Mouse (Mus musculus): ENCODE results near the gene Med29. TPM values are rescaled to one million over a fixed set of nuclear protein-coding genes. Genes with fewer than 3 reads are reported as not detected.

The Med29 gene
- polyA plus RNA-seq, 1 experiment, result 58.0 TPM

DNA sequence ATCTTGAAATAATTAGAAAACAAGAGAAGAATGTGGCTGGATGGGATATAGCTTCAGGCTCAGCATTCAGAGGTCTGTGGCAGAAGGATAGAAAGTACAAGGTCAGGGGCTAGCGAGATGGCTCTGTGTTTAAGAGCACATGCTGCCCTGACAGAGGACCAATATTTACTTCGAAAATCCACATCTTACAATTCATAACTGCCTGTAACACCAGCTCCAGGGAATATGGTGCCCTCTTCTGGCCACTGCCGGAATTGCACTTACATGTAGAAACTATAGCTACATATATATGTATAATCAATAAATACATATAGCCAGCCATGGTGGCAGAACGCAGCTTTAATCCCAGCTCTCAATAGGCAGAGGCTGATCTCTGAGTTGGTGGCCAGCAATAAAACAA lies 47.9 kb downstream of the Med29 start:
- TF ChIP-seq CTCF (IDR thresholded peaks at IDR 0.05; ENCODE audit: extremely low read depth, insufficient read length, insufficient replicate concordance, low read depth, low read length) (peak; percentile 38; the same call in 1 of the 2 replicates), POLR2A (IDR thresholded peaks at IDR 0.05; ENCODE audit: low read depth, low read length) (no peak)
- WGBS, result 0% methylated on average over 4 of the region's 4 CpGs
- no peaks in the 10 kb centered on the region for H3K36me3 ChIP-seq (ENCODE audit: control insufficient read depth, insufficient read depth, low read length)

DNA sequence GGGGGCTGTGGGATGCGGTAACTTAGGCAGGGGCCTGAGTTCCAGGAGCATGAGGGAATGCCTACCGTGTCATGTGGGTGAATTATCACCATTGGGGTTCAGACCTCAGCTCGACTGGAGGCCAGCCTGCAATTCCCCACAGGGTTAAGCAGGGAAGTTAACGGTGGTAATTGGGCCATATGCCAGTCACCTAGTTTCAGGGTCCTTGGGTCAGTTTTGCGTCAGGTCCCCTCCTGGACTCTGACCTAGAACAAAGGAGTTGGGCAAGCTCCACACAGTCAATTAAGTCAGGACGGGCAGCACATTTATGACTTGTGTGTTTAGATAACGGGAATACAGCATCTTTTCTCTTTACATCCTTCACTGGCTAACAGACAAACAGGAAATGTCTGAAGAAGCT lies 51.1 kb downstream of the Med29 start:
- 19% methylated on average over 7 of the region's 7 CpGs for WGBS
- no peaks in the 10 kb centered on the region for H3K27me3 ChIP-seq (ENCODE audit: control insufficient read depth, insufficient read depth, low read length)
- H3K4me3 ChIP-seq (ENCODE audit: low read depth, low read length), result no peak overlapping the region
- TF ChIP-seq CTCF (IDR thresholded peaks at IDR 0.05; ENCODE audit: extremely low read depth, insufficient read length, insufficient replicate concordance, low read depth, low read length), result no peak
- no peak for TF ChIP-seq POLR2A (IDR thresholded peaks at IDR 0.05; ENCODE audit: low read depth, low read length)
- H3K36me3 ChIP-seq (ENCODE audit: control insufficient read depth, insufficient read depth, low read length), result no peaks in the 10 kb centered on the region
- H3K27ac ChIP-seq (ENCODE audit: insufficient read depth, low read depth, low read length), result peak overlapping the region; percentile 20; the same call in 1 of the 2 replicates
- peaks cover 11% of the 10 kb centered on the region for H3K4me1 ChIP-seq (ENCODE audit: control insufficient read depth, insufficient read depth, insufficient read length, low read length)

More for the DNA sequence above, 47.9 kb downstream of the Med29 start:
- H3K4me1 ChIP-seq (ENCODE audit: control insufficient read depth, insufficient read depth, insufficient read length, low read length), result peaks cover 9% of the 10 kb centered on the region
- H3K4me3 ChIP-seq (ENCODE audit: low read depth, low read length), result no peak overlapping the region
- no peak overlapping the region for H3K27ac ChIP-seq (ENCODE audit: insufficient read depth, low read depth, low read length)
- no peaks in the 10 kb centered on the region for H3K27me3 ChIP-seq (ENCODE audit: control insufficient read depth, insufficient read depth, low read length)

DNA sequence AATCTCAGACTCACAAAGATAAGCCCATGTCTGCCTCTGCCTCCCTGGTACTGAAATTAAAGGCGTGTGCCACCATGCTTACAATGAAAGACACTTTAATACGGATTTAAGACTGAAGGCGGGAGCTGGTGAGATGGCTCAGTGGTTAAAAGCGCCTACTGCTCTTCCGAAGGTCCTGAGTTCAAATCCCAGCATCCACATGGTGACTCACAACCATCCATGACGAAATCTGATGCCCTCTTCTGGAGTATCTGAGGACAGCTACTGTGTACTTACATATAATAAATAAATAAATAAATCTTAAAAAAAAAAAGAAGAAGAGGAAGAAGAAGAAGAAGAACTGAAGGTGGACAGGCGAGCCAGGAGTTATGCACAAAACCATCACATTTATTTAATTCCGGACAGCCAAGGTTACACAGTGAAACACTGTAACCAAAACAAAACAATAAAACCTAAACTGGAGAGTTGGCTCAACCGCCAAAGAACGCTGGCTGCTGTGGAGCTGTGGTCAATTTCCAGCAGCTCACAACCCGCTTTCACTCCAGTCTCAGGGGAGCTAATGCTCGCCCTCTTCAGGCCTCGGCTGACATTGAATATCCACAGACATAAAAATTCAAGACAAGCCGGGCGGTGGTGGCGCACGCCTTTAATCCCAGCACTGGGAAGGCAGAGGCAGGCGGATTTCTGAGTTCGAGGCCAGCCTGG lies 53.1 kb downstream of the Med29 start:
- WGBS, result 49% methylated on average over 19 of the region's 19 CpGs
- H3K27me3 ChIP-seq (ENCODE audit: control insufficient read depth, insufficient read depth, low read length), result no peaks in the 10 kb centered on the region
- no peak overlapping the region for H3K4me3 ChIP-seq (ENCODE audit: low read depth, low read length)
- H3K36me3 ChIP-seq (ENCODE audit: control insufficient read depth, insufficient read depth, low read length), result no peaks in the 10 kb centered on the region
- peak overlapping the region; percentile 97 for H3K27ac ChIP-seq (ENCODE audit: insufficient read depth, low read depth, low read length)
- TF ChIP-seq POLR2A (IDR thresholded peaks at IDR 0.05; ENCODE audit: low read depth, low read length) (no peak), CTCF (IDR thresholded peaks at IDR 0.05; ENCODE audit: extremely low read depth, insufficient read length, insufficient replicate concordance, low read depth, low read length) (no peak)
- H3K4me1 ChIP-seq (ENCODE audit: control insufficient read depth, insufficient read depth, insufficient read length, low read length), result peaks cover 15% of the 10 kb centered on the region

DNA sequence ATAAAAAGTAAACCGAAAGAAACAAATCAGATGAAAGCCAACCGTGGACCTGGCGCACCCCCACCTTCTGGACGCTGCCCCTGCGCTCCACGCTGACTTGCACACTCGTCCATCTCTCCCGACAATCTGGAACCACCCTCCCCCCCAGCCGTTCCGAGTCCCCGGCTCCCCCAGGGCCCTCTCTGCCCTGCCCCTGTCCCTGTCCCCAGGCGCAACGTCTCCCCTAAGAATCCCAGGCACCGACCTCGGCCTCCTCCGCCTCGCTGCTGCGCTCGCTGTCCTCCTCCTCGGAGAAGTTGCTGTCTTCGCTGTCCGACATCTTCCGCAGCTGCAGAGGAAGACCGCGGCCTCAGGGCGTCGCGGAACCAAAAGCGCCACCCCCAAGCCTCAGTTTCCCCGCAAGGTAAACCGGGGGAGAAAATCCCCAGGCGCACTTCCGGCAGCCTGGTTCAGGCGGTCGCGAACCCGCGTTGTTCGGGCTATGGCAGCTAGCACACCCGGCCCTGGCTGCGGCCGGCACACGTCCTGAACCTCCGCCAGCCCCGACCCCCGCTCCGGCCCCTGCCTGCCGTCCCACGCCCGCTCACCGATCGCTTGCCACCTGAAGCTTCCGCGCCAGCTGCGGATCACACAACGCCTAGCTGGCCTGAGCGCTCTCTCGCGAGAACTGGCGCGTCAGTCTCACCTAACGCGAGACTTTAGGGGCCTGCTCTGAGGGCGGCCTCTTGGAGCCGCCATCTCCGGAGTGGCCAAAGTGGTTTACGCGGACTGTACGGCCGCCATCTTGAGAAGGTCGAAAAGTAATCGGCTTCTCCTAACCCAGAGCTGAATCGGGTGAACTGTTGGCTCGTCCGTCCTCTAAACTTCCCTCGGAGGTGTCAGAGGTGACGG lies 54.2 kb downstream of the Med29 start, which contains the start of gene Supt5:
Supt5 (minus strand) TSS at position 639 of the 891 bp plus-strand sequence.
- WGBS, result 1% methylated on average over 77 of the region's 77 CpGs
- no peaks in the 10 kb centered on the region for H3K27me3 ChIP-seq (ENCODE audit: control insufficient read depth, insufficient read depth, low read length)
- H3K27ac ChIP-seq (ENCODE audit: insufficient read depth, low read depth, low read length), result peak within 1 kb of the TSS; percentile 97
- TF ChIP-seq POLR2A (IDR thresholded peaks at IDR 0.05; ENCODE audit: low read depth, low read length) (peak; percentile 77), CTCF (IDR thresholded peaks at IDR 0.05; ENCODE audit: extremely low read depth, insufficient read length, insufficient replicate concordance, low read depth, low read length) (no peak)
- H3K36me3 ChIP-seq (ENCODE audit: control insufficient read depth, insufficient read depth, low read length), result peaks cover 3% of the 10 kb centered on the region; the same call in 1 of the 2 replicates
- peaks cover 15% of the 10 kb centered on the region for H3K4me1 ChIP-seq (ENCODE audit: control insufficient read depth, insufficient read depth, insufficient read length, low read length)
- H3K4me3 ChIP-seq (ENCODE audit: low read depth, low read length), result peak within 1 kb of the TSS; percentile 85

Other genes starting within 250 kb of the Med29 start
- gene Fbl, start 223.0 kb downstream of the Med29 start, polyA plus RNA-seq (2012; rRNA removed), result 15.7 and 26.6 TPM in 2 replicates
- 19.0 and 58.6 TPM in 2 replicates for gene Dyrk1b, start 213.2 kb downstream of the Med29 start, polyA plus RNA-seq (2012; rRNA removed)
- 1.1 and 2.3 TPM in 2 replicates for gene Eid2, start 124.8 kb downstream of the Med29 start, polyA plus RNA-seq (2012; rRNA removed)
- 3.9 and 5.8 TPM in 2 replicates for gene Eid2b, start 115.0 kb downstream of the Med29 start, polyA plus RNA-seq (2012; rRNA removed)
- gene Selenov, start 101.5 kb downstream of the Med29 start, polyA plus RNA-seq (2012; rRNA removed), result not detected in 2 replicates
- 0.44 and 2.4 TPM in 2 replicates for gene Dll3, start 90.5 kb downstream of the Med29 start, polyA plus RNA-seq (2012; rRNA removed)
- 37.3 and 62.7 TPM in 2 replicates for gene Timm50, start 80.6 kb downstream of the Med29 start, polyA plus RNA-seq (2012; rRNA removed)
- 58.8 and 104 TPM in 2 replicates for gene Supt5, start 54.0 kb downstream of the Med29 start, polyA plus RNA-seq (2012; rRNA removed)
- gene Rps16, start 42.1 kb downstream of the Med29 start, polyA plus RNA-seq (2012; rRNA removed), result 877 and 996 TPM in 2 replicates
- gene Plekhg2, start 20.1 kb downstream of the Med29 start, polyA plus RNA-seq (2012; rRNA removed), result 22.9 and 58.2 TPM in 2 replicates
- gene Zfp36, start 12.5 kb downstream of the Med29 start, polyA plus RNA-seq (2012; rRNA removed), result 85.4 and 196 TPM in 2 replicates
- gene Paf1, start 243 bp upstream of the Med29 start, polyA plus RNA-seq (2012; rRNA removed), result 27.6 and 67.1 TPM in 2 replicates
- gene Gmfg, start 44.7 kb upstream of the Med29 start, polyA plus RNA-seq (2012; rRNA removed), result 5.6 and 7.0 TPM in 2 replicates
- gene Lrfn1, start 59.3 kb upstream of the Med29 start, polyA plus RNA-seq (2012; rRNA removed), result 0.91 and 1.4 TPM in 2 replicates
- gene Ifnl2, start 117.7 kb upstream of the Med29 start, polyA plus RNA-seq (2012; rRNA removed), result not detected in 2 replicates
- gene Ifnl3, start 130.1 kb upstream of the Med29 start, polyA plus RNA-seq (2012; rRNA removed), result not detected in 2 replicates
- gene Sycn, start 148.2 kb upstream of the Med29 start, polyA plus RNA-seq (2012; rRNA removed), result 32.7 and 16,759 TPM in 2 replicates
- gene Nccrp1, start 154.5 kb upstream of the Med29 start, polyA plus RNA-seq (2012; rRNA removed), result 0.14 and 2.8 TPM in 2 replicates
- gene Samd4b, start 205.4 kb upstream of the Med29 start, polyA plus RNA-seq (2012; rRNA removed), result 43.4 and 82.0 TPM in 2 replicates
- 50.3 and 112 TPM in 2 replicates for gene Pak4, start 205.5 kb upstream of the Med29 start, polyA plus RNA-seq (2012; rRNA removed)
- 0.66 TPM in 1 of 2 replicates, not detected in the other for gene Acp7, start 238.6 kb upstream of the Med29 start, polyA plus RNA-seq (2012; rRNA removed)

All from small intestine, adult 2 months (tissue).